Mouse (Mus musculus) adrenal gland, adult 8-10 months (tissue): ENCODE results near the gene Irx3. TPM values are rescaled to one million over a fixed set of nuclear protein-coding genes. Genes with fewer than 3 reads are reported as not detected.

ENCODE experiments used
- DNase-seq: peaks from one replicate; pipeline ENCODE4 v3.0.0; 2022
- total RNA-seq, 4 experiments: library from RNA; stranded (reverse); gene quantifications; 2 replicates each; pipeline ENCODE4 v1.2.4; 2022

The Irx3 gene
- total RNA-seq, 4 experiments from 2014 or later = 7.4 to 13.8 (median 9.3) TPM

DNA sequence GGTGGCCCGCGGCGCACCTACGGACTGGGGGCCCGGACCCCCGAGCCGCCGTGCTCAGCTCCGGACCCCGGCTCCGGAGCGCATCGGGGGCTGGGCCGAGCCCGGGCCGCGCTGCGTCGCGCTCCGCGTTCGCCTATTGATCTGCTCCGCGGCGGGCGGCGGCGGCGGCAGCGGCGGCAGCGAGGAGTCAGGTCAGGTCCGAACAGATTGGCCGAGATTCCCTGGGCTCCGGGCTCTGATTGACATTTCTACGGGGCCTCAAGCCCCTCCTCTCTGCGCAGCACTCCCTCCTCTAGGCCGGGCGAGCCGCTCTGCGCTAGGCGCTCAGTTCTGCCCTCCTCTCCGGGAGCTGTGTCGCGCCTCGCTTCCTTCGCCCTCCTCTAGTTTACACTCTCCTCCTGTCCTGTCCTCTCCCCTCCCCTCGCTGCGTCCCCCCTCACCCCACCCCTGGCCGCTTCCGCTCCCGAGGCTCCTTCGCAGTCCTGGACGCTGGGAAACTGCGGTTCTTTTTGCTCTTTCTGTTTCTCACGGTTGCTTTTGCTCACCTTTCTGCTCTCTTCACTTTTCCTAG lies 541 bp downstream of the Irx3 start:
- peak; percentile 71 for DNase-seq

- DNase-seq = no peak
Observed at GRCm38 (mm10) chr8:91800523-91801240, 1.2 kb downstream of the Irx3 start.

DNA sequence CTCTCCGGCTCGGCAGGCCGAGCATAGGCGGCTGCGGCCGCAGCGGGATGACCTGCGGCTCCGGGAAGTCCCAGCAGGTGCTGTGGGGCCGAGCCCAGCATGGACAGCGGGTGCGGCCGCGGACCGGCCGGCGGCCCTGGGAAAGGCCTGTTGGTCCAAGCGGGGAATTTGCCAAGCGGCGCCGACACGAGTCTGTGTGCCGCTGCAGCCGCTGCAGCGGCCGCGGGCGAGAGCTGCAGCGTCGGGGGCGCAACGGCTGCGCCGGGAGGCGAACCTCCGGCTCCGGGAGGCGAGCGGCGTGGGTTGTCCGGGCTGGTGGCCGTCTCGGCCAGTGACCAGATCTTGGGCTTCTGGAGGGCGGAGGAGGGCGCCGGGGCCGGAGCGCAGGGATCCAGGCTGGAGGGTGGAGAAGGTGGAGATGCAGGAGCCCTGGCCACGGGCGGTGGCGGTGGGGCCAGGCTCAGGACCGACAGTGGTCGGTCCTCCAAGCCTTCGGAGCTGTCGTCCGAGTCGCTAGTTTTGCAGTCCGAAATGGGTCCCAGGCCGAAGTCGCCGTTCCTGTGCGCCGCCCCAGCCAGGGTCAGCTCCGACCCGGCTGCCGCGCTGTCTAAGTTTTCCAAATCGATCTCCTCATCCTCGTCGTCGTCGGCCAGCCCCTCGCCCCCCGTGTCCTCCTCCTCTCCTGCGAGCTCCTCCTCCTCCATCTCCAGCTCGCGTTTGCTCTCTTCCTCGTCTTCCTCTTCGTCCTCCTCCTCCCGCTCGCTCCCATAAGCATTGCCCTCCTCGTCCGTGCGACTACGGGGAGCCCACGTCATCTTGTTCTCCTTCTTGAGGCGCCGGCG lies 2.0 kb downstream of the Irx3 start:
- no peak for DNase-seq

- no peak for DNase-seq
Observed at GRCm38 (mm10) chr8:91799016-91799581, 2.8 kb downstream of the Irx3 start.

GRCm38 (mm10) chr8:91797626-91798271 lies 4.1 kb downstream of the Irx3 start:
- no peak for DNase-seq

DNA sequence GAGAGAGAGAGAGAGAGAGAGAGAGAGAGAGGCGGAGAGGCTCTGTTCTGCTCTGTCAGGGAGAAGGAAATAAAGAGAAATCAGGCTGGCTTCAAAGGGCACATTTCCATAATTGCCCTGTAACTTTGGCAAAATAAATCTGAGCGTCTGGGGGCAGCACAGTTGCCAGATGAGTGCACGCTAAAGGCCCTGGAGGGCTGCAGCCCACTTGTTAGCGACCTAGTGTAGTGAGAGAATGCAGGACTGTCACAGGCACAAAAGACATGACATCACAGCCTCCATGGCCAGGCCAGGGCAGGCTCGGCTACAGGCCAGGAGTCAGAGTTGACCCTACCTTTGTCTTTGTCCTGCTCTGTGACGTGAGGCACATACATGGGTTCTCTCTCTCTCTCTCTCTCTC lies 8.0 kb downstream of the Irx3 start:
- DNase-seq = no peak

- no peak for DNase-seq
Observed at GRCm38 (mm10) chr8:91787194-91787895, 14.5 kb downstream of the Irx3 start.

GRCm38 (mm10) chr8:91782940-91783339 lies 18.9 kb downstream of the Irx3 start:
- DNase-seq = no peak

DNA sequence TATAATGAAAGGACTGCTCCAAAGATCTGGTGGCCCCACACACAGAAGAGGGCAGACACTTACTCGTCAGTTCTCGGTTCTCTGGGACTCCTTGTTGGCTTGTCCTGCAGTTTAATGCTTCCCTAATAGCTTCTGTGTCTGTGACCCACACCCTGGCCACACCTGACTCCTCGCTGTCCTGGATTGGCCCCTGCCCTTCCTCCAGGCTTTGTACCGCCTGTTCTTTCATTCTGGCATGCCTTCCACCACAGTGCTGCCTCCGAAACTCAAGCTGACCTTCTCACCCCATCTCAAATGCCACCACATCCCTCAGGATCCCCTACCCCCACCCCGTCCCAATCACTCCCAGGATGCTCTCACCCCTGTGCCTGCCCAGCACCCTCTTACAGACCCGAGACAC lies 19.7 kb downstream of the Irx3 start:
- DNase-seq = no peak

GRCm38 (mm10) chr8:91780648-91781047 lies 21.2 kb downstream of the Irx3 start:
- no peak for DNase-seq

DNA sequence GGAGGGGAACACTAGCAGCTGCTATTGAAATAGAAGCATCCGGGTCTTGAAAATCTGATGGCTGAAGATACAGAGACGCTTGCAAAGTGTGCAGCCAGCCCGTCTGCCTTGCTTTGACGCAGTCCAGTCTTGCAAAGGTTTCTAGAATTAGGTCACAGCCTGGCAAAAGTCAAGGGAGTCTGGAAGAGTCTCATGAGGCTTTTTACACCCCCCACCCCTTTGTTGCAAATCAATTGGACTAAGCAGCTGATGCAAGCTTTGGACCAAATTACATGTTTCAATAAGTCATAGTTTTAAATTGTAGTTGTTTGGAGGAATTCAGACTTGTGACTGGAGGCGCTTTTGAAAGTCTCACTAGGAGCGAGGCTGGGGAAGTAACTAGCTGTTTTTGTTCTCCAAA lies 33.0 kb downstream of the Irx3 start:
- no peak for DNase-seq

- peak; percentile 18 for DNase-seq
Observed at GRCm38 (mm10) chr8:91765411-91766034, 36.3 kb downstream of the Irx3 start.

DNA sequence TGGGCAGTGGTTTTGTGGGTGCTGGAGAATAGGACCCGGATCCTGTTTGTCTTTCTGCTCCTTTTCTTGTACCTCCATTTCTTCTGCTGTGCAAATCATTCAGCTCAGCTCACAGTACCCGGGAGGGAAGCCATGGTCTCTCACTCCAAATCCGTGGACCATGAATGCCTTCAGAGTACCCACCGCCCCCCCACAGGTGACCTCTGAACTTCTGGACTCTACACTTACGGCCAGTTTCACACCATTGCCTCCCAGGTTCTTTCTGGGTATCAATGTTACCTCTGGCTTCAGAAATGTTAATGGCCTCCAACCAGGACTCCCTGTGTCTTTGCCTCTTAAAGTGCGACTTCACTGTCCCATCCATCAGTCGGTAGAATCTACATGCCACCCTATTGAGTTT lies 46.3 kb downstream of the Irx3 start:
- DNase-seq = no peak

GRCm38 (mm10) chr8:91755062-91755461 lies 46.8 kb downstream of the Irx3 start:
- DNase-seq = no peak

DNA sequence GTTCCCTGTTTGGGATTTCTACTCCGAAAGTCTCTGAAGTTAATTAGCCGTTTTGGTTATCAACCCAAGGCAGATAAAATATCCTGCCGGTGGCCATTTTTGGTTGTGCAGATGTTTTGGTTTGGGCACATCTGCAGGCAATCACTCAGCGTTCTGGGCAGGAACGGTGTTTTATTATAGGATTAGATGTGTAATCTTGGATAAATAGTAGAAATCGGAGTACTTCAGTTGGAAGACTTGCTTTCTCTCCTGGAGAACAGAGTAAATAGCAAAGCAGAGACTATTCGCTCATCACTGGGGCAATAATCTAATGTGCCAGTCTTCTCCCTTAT lies 51.1 kb downstream of the Irx3 start:
- no peak for DNase-seq

GRCm38 (mm10) chr8:91750096-91750793 lies 51.6 kb downstream of the Irx3 start:
- no peak for DNase-seq

- DNase-seq = no peak
Observed at GRCm38 (mm10) chr8:91749412-91749811, 52.5 kb downstream of the Irx3 start.
